Comparison of ENCODE assay signal across 17 mouse cellular contexts in the genomic region with DNA sequence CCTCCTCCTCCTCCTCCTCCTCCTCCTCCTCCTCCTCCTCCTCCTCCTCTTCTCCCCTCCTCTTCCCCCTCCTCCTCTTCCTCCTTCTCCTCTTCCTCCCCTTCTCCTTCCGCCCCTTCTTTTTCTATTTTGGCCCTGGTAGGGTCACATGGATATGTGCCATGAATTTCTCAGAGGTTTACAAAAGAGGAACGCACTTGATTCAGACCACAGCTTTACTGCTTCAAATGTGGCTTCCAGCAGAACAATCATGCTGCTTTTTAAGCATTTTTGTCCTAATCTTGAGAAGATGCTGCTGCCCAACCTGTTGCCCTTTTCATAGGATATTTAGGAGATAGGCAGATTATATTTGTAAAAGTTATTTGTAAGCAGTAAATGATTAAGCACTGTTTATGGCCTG.
"Had no signal": no experiment of that assay in that cellular context is flagged by ENCODE, and none has a peak within 500 bp of the region (broad histone marks: within the 10 kb centered on the region; RNA-seq: fewer than 3 reads in every experiment).

No protein-coding gene starts in this region.

- H3K9ac ChIP-seq: liver, embryonic 15.5 days; liver, postnatal 0 days; lung, embryonic 15.5 days; midbrain, embryonic 12.5 days; neural tube, embryonic 12.5 days; stomach, embryonic 15.5 days had no signal

- H3K27me3 ChIP-seq: lung, embryonic 15.5 days; megakaryocyte, embryonic 14.5 days; midbrain, embryonic 12.5 days; neural tube, embryonic 12.5 days; stomach, embryonic 15.5 days had no signal

- H3K4me1 ChIP-seq: liver, embryonic 15.5 days; megakaryocyte, embryonic 14.5 days; midbrain, embryonic 12.5 days; neural tube, embryonic 12.5 days had no signal

- H3K27ac ChIP-seq: liver, embryonic 15.5 days; lung, embryonic 15.5 days; macrophage; midbrain, embryonic 12.5 days; neural tube, embryonic 12.5 days; stomach, postnatal 0 days had no signal

- H3K4me2 ChIP-seq: liver, embryonic 15.5 days; lung, embryonic 15.5 days; midbrain, embryonic 12.5 days; neural tube, embryonic 12.5 days; stomach, embryonic 15.5 days had no signal

- ATAC-seq: liver, postnatal 0 days; lung, postnatal 0 days had no signal

- H3K9me3 ChIP-seq: liver, embryonic 15.5 days; lung, embryonic 15.5 days; megakaryocyte, embryonic 14.5 days; midbrain, embryonic 12.5 days; neural tube, embryonic 12.5 days; stomach, embryonic 15.5 days had no signal

- DNase-seq: liver, postnatal 0 days; lung, postnatal 14 days; lung, postnatal 36 days; midbrain, embryonic 14.5 days; right cerebral cortex, postnatal 14 days; thymus, adult 2 months; thymus, postnatal 25 days; thymus, postnatal 4 days had no signal

- H3K36me3 ChIP-seq: liver, embryonic 15.5 days; lung, embryonic 15.5 days; midbrain, embryonic 12.5 days; neural tube, embryonic 12.5 days; stomach, embryonic 15.5 days had no signal

- H3K4me3 ChIP-seq: liver, embryonic 15.5 days; lung, embryonic 15.5 days; megakaryocyte, embryonic 14.5 days; midbrain, embryonic 12.5 days; neural tube, embryonic 12.5 days; stomach, embryonic 15.5 days had no signal
